Mouse (Mus musculus) liver, embryonic 14.5 days (tissue): ENCODE measurements around the gene Prickle1.

Experiments used
- CTCF ChIP-seq: IDR thresholded peaks from 2 replicates; pipeline ENCODE4 v1.5.1; 2016; ENCODE audit warnings: antibody characterized with exemption, low read depth, control low read depth
- EP300 ChIP-seq: IDR thresholded peaks from 2 replicates; pipeline ENCODE4 v1.6.1; 2016; ENCODE audit warnings: antibody characterized with exemption, low read depth

- TF ChIP-seq CTCF (no peak), EP300 (no peak)
Observed at GRCm38 (mm10) chr15:93572889-93573288, 22.8 kb downstream of the Prickle1 start.
